Mouse (Mus musculus) A20 (cell line): ENCODE measurements around the gene Pfdn2.

Experiments used
- DNase-seq: peaks from one replicate; pipeline ENCODE4 v3.0.0-alpha.2; 2011; ENCODE audit warnings: low read depth, low spot score

Gene Pfdn2

GRCm38 (mm10) chr1:171407263-171407662 lies 61.8 kb downstream of the Pfdn2 start:
- no peak for DNase-seq
